Mouse (Mus musculus): Measurements from ENCODE around the gene 2810408A11Rik. TPM values are rescaled to one million over a fixed set of nuclear protein-coding genes. Genes with fewer than 3 reads are reported as not detected.

Gene 2810408A11Rik
- 0.80 TPM for polyA plus RNA-seq (2017; shearing (Covaris generic))

GRCm38 (mm10) chr11:69900471-69901405 is at the start of gene 2810408A11Rik, which contains the start of gene Neurl4:
Gene 2810408A11Rik (minus strand): TSS chr11:69900987.
Gene Neurl4 (plus strand): TSS chr11:69901072.

GRCm38 (mm10) chr11:69948066-69948762 is 47.4 kb upstream of the 2810408A11Rik start, which contains the start of gene Slc2a4:
Gene Slc2a4 (minus strand): TSS chr11:69948188.

GRCm38 (mm10) chr11:69935137-69935879 is 34.5 kb upstream of the 2810408A11Rik start, which contains the start of gene Ybx2:
Gene Ybx2 (plus strand): TSS chr11:69935796.

GRCm38 (mm10) chr11:69921114-69922011 is 20.6 kb upstream of the 2810408A11Rik start, which contains the start of gene Eif5a:
Gene Eif5a (minus strand): TSS chr11:69921958.

GRCm38 (mm10) chr11:69913554-69914371 is 13.0 kb upstream of the 2810408A11Rik start, which contains the start of gene Gps2:
Gene Gps2 (plus strand): TSS chr11:69913888.

GRCm38 (mm10) chr11:69895291-69895690 is 5.5 kb downstream of the 2810408A11Rik start, which contains the start of gene Acap1:
Gene Acap1 (minus strand): TSS chr11:69895539.

GRCm38 (mm10) chr11:69880853-69881603 is 19.8 kb downstream of the 2810408A11Rik start, which contains the start of gene Kctd11:
Gene Kctd11 (minus strand): TSS chr11:69881406.

GRCm38 (mm10) chr11:69877878-69878277 is 22.9 kb downstream of the 2810408A11Rik start, which contains the start of gene Tmem95:
Gene Tmem95 (minus strand): TSS chr11:69878018.

GRCm38 (mm10) chr11:69858113-69858998 is 42.4 kb downstream of the 2810408A11Rik start, which contains the start of gene Tnk1:
Gene Tnk1 (minus strand): TSS chr11:69858730.

Other genes with a start within 250 kb of the 2810408A11Rik start
- gene Sox15, start 245.7 kb downstream of the 2810408A11Rik start, polyA plus RNA-seq (2017; shearing (Covaris generic)), result not detected
- 39.4 TPM for gene Mpdu1, start 238.3 kb downstream of the 2810408A11Rik start, polyA plus RNA-seq (2017; shearing (Covaris generic))
- gene Cd68, start 234.8 kb downstream of the 2810408A11Rik start, polyA plus RNA-seq (2017; shearing (Covaris generic)), result 4.3 TPM
- gene Eif4a1, start 228.6 kb downstream of the 2810408A11Rik start, polyA plus RNA-seq (2017; shearing (Covaris generic)), result 908 TPM
- gene Senp3, start 218.9 kb downstream of the 2810408A11Rik start, polyA plus RNA-seq (2017; shearing (Covaris generic)), result 32.0 TPM
- not detected for gene Tnfsf13, start 215.2 kb downstream of the 2810408A11Rik start, polyA plus RNA-seq (2017; shearing (Covaris generic))
- not detected for gene Tnfsf12, start 205.1 kb downstream of the 2810408A11Rik start, polyA plus RNA-seq (2017; shearing (Covaris generic))
- gene Tnfsfm13, start 204.9 kb downstream of the 2810408A11Rik start, polyA plus RNA-seq (2017; shearing (Covaris generic)), result not detected
- gene Polr2a, start 142.3 kb downstream of the 2810408A11Rik start, polyA plus RNA-seq (2017; shearing (Covaris generic)), result 60.5 TPM
- not detected for gene Slc35g3, start 139.0 kb downstream of the 2810408A11Rik start, polyA plus RNA-seq (2017; shearing (Covaris generic))
- gene Zbtb4, start 135.1 kb downstream of the 2810408A11Rik start, polyA plus RNA-seq (2017; shearing (Covaris generic)), result 7.6 TPM
- 1.4 TPM for gene Chrnb1, start 105.0 kb downstream of the 2810408A11Rik start, polyA plus RNA-seq (2017; shearing (Covaris generic))
- not detected for gene Fgf11, start 99.1 kb downstream of the 2810408A11Rik start, polyA plus RNA-seq (2017; shearing (Covaris generic))
- gene Tmem102, start 95.4 kb downstream of the 2810408A11Rik start, polyA plus RNA-seq (2017; shearing (Covaris generic)), result not detected
- not detected for gene Gm39566, start 85.7 kb downstream of the 2810408A11Rik start, polyA plus RNA-seq (2017; shearing (Covaris generic))
- gene Spem2, start 82.5 kb downstream of the 2810408A11Rik start, polyA plus RNA-seq (2017; shearing (Covaris generic)), result not detected
- gene Spem1, start 78.8 kb downstream of the 2810408A11Rik start, polyA plus RNA-seq (2017; shearing (Covaris generic)), result not detected
- gene Nlgn2, start 63.2 kb downstream of the 2810408A11Rik start, polyA plus RNA-seq (2017; shearing (Covaris generic)), result not detected
- gene Tmem256, start 62.5 kb downstream of the 2810408A11Rik start, polyA plus RNA-seq (2017; shearing (Covaris generic)), result 42.5 TPM
- gene Plscr3, start 54.6 kb downstream of the 2810408A11Rik start, polyA plus RNA-seq (2017; shearing (Covaris generic)), result 9.2 TPM
- gene Tnk1, start 42.3 kb downstream of the 2810408A11Rik start, polyA plus RNA-seq (2017; shearing (Covaris generic)), result not detected
- gene Tmem95, start 23.0 kb downstream of the 2810408A11Rik start, polyA plus RNA-seq (2017; shearing (Covaris generic)), result not detected
- 0.11 TPM for gene Kctd11, start 19.6 kb downstream of the 2810408A11Rik start, polyA plus RNA-seq (2017; shearing (Covaris generic))
- gene Acap1, start 5.4 kb downstream of the 2810408A11Rik start, polyA plus RNA-seq (2017; shearing (Covaris generic)), result 462 TPM
- gene Neurl4, start 85 bp upstream of the 2810408A11Rik start, polyA plus RNA-seq (2017; shearing (Covaris generic)), result 5.4 TPM
- 200 TPM for gene Gps2, start 12.9 kb upstream of the 2810408A11Rik start, polyA plus RNA-seq (2017; shearing (Covaris generic))
- gene Eif5a, start 21.0 kb upstream of the 2810408A11Rik start, polyA plus RNA-seq (2017; shearing (Covaris generic)), result 977 TPM
- gene Ybx2, start 34.8 kb upstream of the 2810408A11Rik start, polyA plus RNA-seq (2017; shearing (Covaris generic)), result not detected
- gene Slc2a4, start 47.2 kb upstream of the 2810408A11Rik start, polyA plus RNA-seq (2017; shearing (Covaris generic)), result not detected
- not detected for gene Cldn7, start 63.8 kb upstream of the 2810408A11Rik start, polyA plus RNA-seq (2017; shearing (Covaris generic))
- gene Ctdnep1, start 80.2 kb upstream of the 2810408A11Rik start, polyA plus RNA-seq (2017; shearing (Covaris generic)), result 41.4 TPM
- gene Elp5, start 81.5 kb upstream of the 2810408A11Rik start, polyA plus RNA-seq (2017; shearing (Covaris generic)), result 50.5 TPM
- gene Gabarap, start 90.2 kb upstream of the 2810408A11Rik start, polyA plus RNA-seq (2017; shearing (Covaris generic)), result 366 TPM
- gene Phf23, start 94.8 kb upstream of the 2810408A11Rik start, polyA plus RNA-seq (2017; shearing (Covaris generic)), result 52.0 TPM
- gene Dvl2, start 99.6 kb upstream of the 2810408A11Rik start, polyA plus RNA-seq (2017; shearing (Covaris generic)), result 20.9 TPM
- gene Acadvl, start 114.4 kb upstream of the 2810408A11Rik start, polyA plus RNA-seq (2017; shearing (Covaris generic)), result 83.6 TPM
- 4.6 TPM for gene Dlg4, start 116.0 kb upstream of the 2810408A11Rik start, polyA plus RNA-seq (2017; shearing (Covaris generic))
- not detected for gene Asgr1, start 153.1 kb upstream of the 2810408A11Rik start, polyA plus RNA-seq (2017; shearing (Covaris generic))
- not detected for gene Asgr2, start 191.7 kb upstream of the 2810408A11Rik start, polyA plus RNA-seq (2017; shearing (Covaris generic))
- gene Mgl2, start 229.3 kb upstream of the 2810408A11Rik start, polyA plus RNA-seq (2017; shearing (Covaris generic)), result not detected

Measured in effector memory CD4-positive, alpha-beta T cell, adult 5 months (primary cell).